Mouse (Mus musculus) heart, adult 2 months (tissue): ENCODE results near the gene Prr23a3.

Experiments used
- CTCF ChIP-seq: fragments of 200-600 bp; IDR thresholded peaks from 2 replicates; pipeline ENCODE4 v1.8.1; 2022; ENCODE audit warnings: antibody characterized with exemption, mild to moderate bottlenecking, moderate library complexity
- EP300 ChIP-seq: fragments of 200-500 bp; IDR thresholded peaks from 2 replicates; pipeline ENCODE4 v1.6.1; 2011; ENCODE audit warnings: low read depth, low read length, control low read depth; ENCODE audit not compliant: insufficient read depth
- POLR2A ChIP-seq: fragments of 200-500 bp; IDR thresholded peaks from 2 replicates; pipeline ENCODE4 v1.6.1; 2011; ENCODE audit warnings: mild to moderate bottlenecking, low read depth, low read length, control low read depth; ENCODE audit not compliant: insufficient read depth

DNA sequence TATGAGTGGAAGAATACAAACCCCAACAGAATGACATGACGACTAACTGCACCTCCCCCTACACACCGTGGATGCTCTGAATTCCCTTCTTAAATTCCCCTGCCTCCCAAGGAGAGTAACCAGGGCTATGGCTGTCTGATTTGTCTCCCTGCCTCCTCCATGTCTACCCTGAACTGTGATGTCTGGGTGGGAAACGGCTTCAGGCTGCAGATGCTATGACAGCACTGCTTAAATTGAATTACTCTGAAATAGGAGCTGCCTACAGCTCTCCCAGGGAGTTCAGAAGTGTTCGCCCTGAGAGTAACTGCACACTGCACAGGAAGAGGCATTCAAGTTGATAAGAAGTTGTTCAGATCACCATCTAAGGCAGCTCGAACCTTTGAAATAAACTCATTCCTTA, 35.1 kb upstream of the Prr23a3 start:
- TF ChIP-seq POLR2A (no peak), CTCF (no peak), EP300 (no peak)
